Mouse (Mus musculus) right cerebral cortex, adult 2 months (tissue): ENCODE measurements around the gene Mtm1.

Experiments used
- DNase-seq, 2 experiments: peaks; one replicate each; pipeline ENCODE4 v3.0.0; 2021 to 2022; ENCODE audit warnings: low spot score in 2 of 2

Gene Mtm1

DNA sequence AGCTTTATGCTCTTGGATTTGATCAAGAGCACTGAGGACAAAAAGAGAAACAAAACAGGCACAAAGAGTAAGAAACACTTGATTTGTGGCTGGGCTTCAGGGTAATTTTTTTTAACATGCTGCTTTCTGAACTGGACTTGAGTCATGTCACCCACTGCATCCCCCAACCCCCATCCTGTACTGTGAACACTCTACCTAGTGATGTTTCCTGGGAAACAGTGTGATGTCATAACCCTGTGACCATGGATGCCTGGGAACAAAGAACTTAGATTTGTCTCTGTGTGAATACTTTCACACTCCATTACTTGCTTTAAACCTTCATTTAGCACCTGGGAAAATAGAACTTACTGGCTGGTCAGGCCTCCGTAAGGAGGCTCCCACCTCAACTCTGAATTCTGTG is at the start of gene Mtm1:
TSS of gene Mtm1 (plus strand) at position 301 of the 400 bp plus-strand sequence.
- DNase-seq, result no peak

DNA sequence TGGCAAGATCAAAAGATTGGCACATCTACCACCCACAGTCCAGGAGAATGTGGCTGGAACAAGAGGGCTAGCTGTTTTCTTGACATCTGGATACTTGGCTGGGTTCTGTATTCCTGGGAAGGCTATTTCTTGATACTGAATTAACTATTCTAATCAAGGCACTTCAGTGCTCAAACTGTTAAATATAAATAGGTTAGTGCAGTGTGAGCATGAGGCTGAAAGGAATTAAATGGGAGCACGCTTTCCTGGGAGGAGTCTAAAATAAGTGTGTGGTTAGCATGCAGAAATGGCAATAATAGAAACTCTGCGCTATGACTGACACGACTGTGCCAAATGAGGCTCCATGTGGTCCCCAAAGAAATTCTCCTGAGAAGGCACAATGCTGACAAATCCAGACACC is 29.0 kb upstream of the Mtm1 start:
- no peak for DNase-seq

DNA sequence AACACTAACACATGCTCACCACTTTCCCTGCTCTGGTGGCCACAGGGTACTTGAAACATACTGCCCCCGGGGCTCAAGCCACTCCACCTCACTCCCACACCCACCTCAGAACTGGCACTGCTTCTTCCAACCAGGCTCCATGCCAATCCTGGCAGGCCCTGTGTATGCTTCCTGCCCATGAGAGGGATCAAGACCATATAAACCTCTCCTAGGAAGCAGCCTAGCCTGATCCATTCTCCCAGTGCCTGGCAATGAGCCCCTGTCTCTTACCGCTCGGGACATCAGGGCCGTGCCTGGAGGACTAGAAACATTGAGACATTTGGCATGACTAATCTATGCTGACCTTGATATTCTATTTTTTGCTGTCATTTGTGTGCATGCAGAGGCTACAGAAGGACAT is 26.9 kb upstream of the Mtm1 start:
- no peak for DNase-seq

DNA sequence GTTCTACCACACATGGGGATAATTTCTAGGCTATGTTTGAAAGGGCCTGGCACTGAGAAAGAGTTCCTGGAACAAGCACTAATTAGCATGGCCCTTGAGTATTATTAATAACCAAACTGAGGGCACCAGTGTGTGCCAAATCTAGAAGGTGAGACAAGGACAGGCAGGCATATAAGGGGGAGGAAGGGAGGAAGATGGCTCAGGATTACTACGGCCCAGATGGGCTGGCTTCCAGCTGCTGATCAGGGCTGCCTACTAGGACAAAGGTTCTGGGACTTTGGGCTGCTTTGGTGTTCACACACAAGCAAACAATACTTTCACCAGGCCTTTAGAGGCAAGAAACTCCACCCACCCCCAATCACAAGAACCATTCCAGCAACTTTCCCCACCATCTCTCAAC is 24.2 kb upstream of the Mtm1 start:
- DNase-seq, result no peak

DNA sequence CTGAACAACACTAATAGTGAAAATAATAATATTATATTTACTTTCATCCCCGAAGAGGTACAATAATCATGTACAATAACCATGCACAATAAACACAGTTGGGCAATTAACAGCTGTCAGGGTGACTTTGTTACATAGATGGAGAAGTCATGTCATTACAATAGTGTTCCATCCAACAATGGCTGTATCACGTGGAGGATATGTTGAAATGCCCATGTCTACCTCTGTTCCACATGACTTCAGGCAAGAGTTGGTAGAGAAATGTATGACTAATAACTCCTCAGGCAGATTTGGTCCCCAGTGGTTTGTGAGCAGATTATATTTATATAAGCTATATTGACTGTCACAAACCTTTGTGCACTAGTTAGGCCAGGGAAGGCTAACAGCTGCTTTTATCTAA is 5.8 kb upstream of the Mtm1 start:
- no peak for DNase-seq

DNA sequence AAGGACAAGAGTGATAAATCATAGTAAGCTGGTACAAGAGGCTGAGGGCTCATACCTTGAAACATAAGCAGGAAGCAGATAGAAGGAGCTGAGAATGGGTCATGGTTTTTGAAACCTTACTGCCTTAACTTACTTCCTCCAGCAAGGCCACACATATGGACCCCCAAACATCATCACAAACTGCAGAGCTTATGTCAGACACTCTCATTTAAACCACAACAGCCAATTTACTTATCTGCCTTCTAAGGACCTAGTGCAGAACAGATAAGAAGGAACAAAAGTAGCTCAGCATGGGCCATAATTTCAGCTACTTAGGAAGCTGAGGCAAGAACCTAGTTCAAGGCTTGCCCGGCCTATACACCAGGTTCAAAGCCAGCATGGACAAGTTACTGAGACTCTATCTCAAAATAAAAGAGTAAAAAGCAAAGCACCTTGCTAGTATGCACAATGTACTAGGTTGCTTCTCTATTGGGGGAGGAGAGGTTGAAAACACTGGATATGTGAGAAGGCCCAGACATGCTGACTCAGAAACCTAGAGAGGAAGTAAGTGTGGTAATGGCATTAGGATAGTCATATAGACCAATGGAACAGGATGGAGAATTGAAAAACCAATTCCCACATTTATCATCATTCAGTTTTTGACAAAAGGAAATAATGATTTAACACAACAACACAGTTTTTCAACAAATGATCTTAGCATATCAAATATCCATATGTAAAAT is 4.6 kb upstream of the Mtm1 start:
- no peak for DNase-seq

DNA sequence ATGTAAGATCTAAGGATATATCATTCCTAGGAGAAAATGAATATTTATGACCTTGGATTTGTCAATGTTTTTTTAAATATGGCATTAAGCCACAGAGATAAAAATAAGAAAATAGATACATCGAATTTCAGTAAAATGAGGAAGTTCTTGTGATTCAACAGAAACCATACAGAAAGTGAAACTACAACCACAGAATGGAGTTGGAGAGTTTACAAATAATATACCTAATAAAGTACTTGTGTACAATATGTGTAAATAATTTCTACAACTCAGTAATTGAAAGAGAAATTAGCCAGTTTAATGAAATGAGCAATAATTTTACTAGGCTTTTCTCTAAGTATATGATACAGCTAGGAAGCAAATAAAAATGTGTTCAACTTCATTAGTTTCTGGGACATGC is 4.0 kb upstream of the Mtm1 start:
- no peak for DNase-seq

DNA sequence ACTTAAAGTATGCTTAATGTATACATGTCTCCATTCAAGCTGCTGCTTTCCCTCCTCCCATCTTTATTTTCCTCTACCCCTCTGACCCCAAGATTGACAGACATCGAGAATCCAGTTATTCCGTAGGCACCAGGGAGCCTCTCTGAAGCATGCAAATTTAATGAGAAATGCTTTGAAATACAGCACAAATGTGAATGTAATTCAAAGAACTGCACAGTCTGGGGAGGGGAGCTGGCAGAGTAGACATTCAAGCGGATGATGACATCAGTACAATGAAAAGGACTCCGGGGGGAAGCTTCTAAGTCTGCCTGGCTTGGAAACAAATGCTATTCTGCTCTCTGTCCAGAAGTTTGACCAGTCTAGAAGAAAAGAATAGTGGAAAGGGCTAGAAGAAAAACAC is 2.3 kb downstream of the Mtm1 start:
- DNase-seq, result no peak

DNA sequence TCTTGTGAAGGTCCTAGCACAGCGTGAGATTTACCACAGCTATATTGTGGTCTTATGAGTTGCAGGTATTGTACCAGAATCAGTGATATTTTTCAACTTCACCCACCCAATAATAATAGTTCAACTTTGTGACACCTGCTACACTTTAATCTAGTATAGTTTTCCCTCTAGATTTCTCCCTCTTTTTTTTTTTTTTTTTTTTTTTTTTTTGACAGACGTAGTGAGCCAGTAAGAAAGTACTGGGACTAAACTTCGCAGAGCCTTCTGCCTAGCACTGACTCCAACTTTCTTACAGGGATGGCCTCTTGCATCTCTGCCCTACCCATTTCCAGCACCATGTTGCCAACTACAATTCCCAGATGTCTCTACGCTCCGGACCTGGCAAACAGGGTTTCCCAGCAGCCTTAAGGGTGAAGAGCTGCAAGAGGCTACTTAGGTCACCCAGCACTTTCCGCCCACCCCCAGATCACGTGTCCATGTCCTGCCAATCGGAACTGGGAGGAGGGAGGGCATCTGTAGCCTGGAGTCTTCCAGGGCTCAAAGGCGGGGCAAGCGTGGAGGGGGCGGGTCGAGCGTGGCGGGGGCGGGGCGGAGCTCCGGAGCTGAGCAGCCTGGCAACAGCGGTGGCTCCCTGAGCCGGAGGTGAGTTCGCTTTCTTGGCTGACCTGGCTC is 4.0 kb downstream of the Mtm1 start:
- DNase-seq, result peak; percentile 72 to 75

DNA sequence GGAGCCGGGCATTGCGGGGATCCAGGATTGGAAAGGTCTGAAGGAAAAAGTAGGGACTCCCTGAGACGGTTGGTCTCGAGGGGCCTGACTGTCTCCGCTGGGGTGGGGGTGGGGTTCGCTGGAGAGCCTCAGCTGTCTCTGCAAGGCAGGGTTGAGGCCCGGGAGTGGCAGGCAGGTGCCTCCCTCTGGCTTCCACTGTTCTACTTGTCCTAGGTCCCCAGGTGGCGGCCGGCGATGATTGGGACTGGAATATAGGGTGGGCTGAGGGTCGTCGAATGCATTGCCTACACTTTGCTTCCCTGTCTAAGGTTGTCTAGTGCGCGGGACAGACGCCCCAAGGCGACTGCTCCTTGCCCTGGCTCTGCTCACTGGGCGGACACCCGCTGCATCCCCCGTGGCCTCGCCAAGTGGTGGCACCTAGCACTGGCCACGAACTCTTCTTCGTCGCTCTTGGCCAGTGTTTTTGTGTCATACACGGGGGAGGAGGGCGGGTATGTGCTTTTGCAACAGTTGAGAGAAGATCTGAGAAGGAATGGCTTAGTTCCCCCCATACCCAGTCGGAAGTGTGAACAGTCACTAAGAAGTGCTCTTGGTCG is 4.6 kb downstream of the Mtm1 start:
- DNase-seq, result no peak

DNA sequence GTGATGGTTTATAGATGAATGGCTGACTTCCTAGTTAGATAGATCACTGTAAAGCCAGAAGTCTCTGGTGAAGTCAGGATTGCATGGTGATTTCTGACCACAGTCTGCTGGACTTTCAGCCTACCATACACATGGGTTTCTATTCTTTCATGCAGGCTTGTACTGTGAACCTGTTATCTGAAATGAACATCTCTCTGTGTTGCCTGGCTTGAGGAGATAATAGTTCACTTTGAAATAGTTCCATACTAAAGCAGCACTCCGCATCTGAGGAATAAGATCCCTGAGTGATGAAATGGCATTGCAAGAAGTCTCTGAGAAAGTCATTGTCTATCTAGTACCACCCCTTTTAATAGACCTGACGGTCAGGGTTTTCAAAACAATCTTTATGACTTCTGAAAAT is 6.3 kb downstream of the Mtm1 start:
- DNase-seq, result no peak

DNA sequence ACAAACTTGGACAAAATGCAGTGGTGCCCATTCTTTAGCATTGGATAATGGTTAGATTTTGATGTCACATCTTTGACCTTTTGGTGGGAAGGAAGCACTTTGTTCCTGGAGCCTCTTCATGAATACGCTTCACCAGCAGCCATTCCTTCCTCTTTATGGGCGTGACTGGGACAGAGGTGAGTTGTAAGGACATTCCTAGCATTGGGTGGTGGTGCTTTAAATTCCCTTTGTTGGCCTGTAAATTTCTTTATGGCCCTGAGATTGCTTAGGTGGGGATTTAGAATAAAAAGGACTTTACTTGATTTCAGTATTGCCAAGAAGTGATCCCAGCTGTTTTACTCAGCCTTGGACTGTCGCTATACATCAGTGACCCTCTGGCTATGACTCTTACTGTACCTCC is 8.3 kb downstream of the Mtm1 start:
- DNase-seq, result no peak

DNA sequence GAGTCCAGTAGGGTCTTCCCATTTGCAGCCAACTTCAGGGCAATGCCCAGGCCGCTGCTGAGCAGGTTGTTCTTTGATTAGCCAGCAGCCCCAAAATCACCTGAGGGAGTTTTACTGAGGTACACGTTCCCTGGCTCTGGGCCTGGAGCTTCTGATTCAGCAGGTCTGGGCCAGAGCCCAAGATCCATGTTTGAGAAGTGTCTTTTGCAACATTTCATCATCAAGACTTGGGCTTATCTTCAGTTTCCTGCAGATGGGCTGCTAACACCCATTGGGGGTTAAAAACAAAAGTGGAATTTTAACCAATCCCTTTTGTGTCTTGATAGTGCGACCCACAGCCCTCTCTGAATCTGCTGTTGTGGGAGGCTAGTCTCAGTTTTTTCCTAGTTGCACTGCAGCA is 10.3 kb downstream of the Mtm1 start:
- DNase-seq, result peak in 1 of 2 experiments; percentile 4

DNA sequence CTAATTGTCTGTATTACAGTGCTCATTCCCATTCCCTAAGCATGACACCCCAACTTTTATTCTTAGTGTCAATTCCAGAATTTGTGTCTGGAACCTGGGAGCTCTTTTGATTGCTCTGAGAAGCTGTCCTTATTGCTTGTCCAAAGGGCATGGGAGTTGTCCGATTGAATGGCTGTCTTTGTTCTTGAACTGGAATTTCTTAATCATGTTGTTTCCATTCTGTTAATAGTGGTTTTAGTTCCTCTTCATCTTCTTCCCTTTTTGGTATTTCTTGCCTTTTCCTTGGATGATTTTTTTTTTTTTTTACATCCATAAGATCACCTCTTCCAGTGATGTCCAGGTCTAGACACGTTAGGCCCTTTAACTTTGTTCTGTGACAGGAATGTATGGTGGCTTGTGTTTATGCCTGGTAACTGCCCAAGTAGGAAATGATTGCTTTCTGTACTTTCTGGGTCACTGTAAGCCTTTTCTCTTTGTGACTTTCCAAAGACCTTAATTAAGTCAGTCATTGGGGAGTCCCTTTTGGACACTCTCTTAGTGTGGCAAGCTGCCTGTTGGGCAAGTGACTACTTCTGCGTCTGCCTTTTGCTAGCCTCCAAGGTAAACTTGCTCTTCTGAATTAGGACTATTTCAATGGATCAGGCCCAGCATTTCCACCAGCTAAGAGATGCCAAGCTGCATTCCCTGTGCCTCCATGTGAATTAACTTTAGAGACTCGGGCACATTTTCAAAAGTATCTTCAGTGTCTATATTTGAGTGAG is 12.3 kb downstream of the Mtm1 start:
- DNase-seq, result no peak

DNA sequence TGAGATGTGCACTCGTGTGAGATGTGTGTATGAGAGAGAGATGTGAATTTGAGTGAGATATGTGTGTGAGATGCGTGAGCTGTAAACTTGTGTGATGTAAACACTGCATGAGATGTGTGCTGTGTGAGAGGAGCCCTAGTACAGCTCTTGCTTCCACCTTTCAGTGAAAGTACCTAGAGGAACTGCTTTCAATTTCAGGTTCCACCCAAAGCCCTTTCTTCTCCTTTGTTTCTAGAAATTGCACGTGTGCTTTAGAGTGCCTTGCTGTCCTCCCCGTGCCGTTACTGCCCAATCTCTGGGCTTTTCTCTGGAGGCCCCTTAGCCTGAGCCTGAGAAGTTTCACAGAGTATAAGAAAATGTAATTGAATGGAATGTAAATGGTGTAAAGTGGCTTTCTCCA is 16.3 kb downstream of the Mtm1 start:
- no peak for DNase-seq

DNA sequence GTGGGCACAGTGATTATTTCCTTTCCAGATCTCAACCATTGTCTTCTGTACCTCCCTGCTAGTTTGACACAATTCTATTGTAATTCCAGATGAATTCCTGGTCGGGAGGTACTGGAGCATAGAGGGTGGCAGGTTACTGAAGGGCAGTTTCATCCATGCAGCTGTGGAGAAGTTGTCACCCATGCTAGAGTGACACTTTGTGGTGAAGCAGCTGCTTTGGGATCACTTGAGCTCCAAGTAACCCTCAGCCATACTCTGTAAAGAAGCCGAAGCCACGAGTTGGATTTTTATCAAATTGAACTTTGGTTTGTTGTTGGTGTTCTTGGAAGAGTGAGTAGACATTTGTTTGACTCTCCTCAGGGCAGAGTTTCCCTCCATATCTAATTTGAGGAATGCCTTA is 17.6 kb downstream of the Mtm1 start:
- DNase-seq, result no peak

DNA sequence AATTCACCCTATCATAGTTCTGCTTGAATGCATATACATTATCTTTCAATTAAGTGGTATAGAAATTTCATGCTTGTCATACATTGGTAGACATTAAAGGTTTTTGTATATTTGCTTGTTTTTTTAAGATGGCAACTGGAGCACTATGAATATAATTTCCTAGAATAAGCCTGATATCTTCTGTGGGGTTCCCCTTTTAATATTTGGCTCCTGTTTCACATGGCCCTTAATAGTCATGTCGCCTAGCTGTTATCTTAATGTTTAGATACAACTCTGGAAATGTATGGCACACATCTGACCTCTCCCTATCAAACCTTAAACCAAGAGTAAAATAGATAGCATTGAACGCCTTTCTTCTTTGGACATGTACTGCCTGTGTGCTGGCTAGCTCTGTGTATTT is 20.3 kb downstream of the Mtm1 start:
- DNase-seq, result no peak

DNA sequence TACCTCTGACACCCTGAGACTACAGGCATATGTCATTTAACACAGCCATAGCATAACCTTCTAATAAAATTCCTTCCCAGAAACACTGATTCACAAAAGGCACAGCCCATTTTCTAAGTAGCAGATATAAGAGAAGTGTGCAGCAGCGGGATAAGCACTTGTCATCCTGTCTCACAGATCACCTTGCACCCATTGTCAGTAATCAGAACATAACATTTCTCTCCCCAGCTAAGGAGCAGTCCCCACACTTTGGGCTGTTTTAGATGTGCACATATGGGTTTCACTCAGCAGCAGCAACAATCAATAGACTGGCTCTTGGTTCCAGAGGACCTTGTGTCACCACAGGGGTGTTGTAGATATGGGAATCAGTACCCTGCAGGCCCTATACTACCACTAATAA is 45.9 kb downstream of the Mtm1 start:
- DNase-seq, result no peak

DNA sequence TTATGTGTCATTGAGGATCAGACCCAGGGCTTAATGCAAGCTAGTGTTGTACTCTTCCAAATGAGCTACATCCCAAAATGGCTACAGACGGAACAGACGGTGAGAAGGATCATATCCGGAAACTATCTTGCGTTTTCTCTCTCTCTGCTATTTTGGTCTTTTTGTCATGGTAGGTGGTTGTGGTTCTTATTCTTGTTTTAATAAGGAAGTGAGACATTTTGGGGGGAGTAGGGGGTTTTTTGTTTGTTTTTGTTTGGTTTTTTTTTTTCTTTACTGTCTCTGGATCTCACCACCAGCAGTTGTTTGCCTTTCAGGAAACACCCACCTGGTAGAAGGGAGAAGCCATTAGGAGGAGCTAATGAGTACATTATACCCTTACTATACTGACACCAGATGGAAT is 50.3 kb downstream of the Mtm1 start:
- no peak for DNase-seq

DNA sequence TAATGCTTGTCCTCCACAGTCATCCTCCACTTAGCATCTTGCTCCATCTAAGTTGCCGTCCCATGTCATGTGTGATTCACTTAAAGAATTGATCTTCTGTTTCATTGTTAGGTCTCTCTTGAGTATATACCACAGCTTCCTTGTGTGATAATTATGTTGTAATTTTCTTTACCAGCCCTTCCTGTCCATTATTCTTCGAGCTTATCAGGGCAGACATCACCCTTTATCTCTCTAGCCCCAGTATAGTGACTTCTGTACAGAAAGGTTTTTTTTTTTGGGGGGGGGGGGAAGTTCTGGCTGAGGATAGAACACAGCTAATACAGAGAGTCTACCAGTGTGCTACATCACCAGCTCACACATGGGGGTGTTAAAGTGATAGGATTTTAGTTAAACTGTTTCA is 53.7 kb downstream of the Mtm1 start:
- DNase-seq, result no peak

DNA sequence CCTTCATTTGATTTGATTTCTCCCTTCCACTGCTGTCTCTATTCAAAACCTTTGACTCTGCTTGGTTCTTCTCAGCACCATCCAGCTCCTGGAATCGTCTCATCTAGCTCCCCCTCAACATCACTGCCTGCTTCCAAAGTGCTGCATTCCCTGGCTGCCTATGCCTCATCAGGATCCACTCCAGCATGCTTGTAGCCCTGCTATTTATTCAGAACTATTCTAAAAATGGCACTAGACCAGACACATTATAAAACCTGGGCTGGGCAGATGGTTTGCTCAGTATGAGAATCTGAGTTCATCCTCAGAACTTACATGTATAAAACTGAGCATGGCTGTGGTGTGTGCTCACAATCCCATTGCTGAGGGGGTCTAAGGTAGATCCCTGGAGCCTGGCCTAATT is 58.4 kb downstream of the Mtm1 start:
- peak; percentile 17 to 29 for DNase-seq

DNA sequence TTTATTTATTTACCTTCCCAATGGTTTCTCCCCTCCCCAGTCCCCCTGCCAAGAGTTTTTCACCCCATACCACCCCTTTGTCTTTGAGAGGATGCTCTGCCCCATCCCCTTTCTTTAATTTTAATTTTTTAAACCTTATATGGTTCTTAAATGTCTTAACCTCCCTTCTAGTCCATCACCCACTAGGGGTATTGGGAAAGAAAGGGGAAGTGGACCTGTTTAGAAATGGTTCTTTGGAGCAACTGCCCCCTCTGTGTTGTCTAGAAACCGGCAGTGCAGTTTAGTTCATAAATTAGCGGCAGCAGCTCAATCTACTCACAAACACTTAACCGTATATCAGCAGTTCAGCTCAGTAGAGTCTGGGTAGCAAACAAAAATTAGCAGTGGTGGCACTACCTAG is 63.6 kb downstream of the Mtm1 start:
- no peak for DNase-seq

DNA sequence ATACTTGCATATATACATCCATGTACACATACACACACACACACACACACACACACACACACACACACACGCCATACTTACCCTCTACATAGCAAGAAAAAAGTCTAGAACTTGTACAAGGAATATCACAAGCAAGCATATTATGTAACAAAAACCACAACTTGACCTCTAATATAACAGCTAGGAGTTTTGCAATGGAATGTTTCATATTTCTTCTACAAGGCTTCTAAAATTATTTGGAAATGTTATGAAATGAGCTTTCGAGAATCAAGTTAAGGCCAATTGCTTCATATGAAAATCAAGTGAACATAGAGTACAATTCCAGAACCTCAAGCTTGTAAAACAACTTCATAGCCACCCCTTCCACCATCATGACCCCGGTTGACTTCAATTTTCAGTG is 74.9 kb downstream of the Mtm1 start:
- DNase-seq, result no peak
